Mouse (Mus musculus) midbrain, embryonic 14.5 days (tissue): ENCODE results near the gene Zfp282. TPM values are rescaled to one million over a fixed set of nuclear protein-coding genes. Genes with fewer than 3 reads are reported as not detected.

Source experiments
- polyA plus RNA-seq: library from polyadenylated mRNA; unstranded; fragments of >200 nt; fragmentation: Nextera tagmentation; extraction: Ambion mirVana; gene quantifications from 2 replicates; pipeline ENCODE4 v1.2.1, GENCODE M21; 2014

The Zfp282 gene
- polyA plus RNA-seq, 1 experiment from 2014 or later = 19.7 TPM

Other genes with a start within 250 kb of the Zfp282 start
- 107 and 148 TPM in 2 replicates for gene Pdia4, start 63.8 kb upstream of the Zfp282 start, polyA plus RNA-seq
- gene Zfp786, start 46.3 kb upstream of the Zfp282 start, polyA plus RNA-seq = 15.0 and 16.0 TPM in 2 replicates
- 18.7 and 20.4 TPM in 2 replicates for gene Zfp398, start 41.5 kb upstream of the Zfp282 start, polyA plus RNA-seq
- 11.7 and 16.4 TPM in 2 replicates for gene Zfp212, start 43.3 kb downstream of the Zfp282 start, polyA plus RNA-seq
- gene Zfp956, start 76.2 kb downstream of the Zfp282 start, polyA plus RNA-seq = 14.0 and 17.9 TPM in 2 replicates
- gene Zfp777, start 171.7 kb downstream of the Zfp282 start, polyA plus RNA-seq = 10.1 and 11.0 TPM in 2 replicates
- 25.2 and 28.0 TPM in 2 replicates for gene Zfp746, start 209.4 kb downstream of the Zfp282 start, polyA plus RNA-seq